Mouse (Mus musculus) bone marrow macrophage, adult 2 months (primary cell): ENCODE measurements around the gene Abcf2. TPM values are rescaled to one million over a fixed set of nuclear protein-coding genes. Genes with fewer than 3 reads are reported as not detected.

Experiments
- H3K27ac ChIP-seq: 2 replicates; pipeline ENCODE4 v1.5.1; 2012; ENCODE audit warnings: low read depth, low read length; ENCODE audit not compliant: insufficient read depth
- H3K4me1 ChIP-seq: 2 replicates; pipeline ENCODE4 v1.6.1; 2012; ENCODE audit warnings: low read length; ENCODE audit not compliant: control insufficient read depth, insufficient read depth
- H3K4me3 ChIP-seq: 2 replicates; pipeline ENCODE4 v1.5.1; 2012; ENCODE audit warnings: mild to moderate bottlenecking, low read length, moderate library complexity; ENCODE audit not compliant: insufficient read depth
- CTCF ChIP-seq: IDR thresholded peaks from 2 replicates; pipeline ENCODE4 v1.5.1; 2012; ENCODE audit warnings: low read depth, mild to moderate bottlenecking, low read length, moderate library complexity
- POLR2A ChIP-seq: IDR thresholded peaks from 2 replicates; pipeline ENCODE4 v1.6.1; 2012; ENCODE audit warnings: mild to moderate bottlenecking, low read depth, low read length, borderline replicate concordance
- polyA plus RNA-seq: library from polyadenylated mRNA; stranded (reverse); fragments of >200 nt; gene quantifications from 2 replicates; pipeline ENCODE4 v1.2.4, GENCODE M21; 2012; ENCODE audit not compliant: missing spikeins, insufficient read depth, insufficient read length

Abcf2 gene
- polyA plus RNA-seq, 1 experiment: 32.7 TPM

DNA sequence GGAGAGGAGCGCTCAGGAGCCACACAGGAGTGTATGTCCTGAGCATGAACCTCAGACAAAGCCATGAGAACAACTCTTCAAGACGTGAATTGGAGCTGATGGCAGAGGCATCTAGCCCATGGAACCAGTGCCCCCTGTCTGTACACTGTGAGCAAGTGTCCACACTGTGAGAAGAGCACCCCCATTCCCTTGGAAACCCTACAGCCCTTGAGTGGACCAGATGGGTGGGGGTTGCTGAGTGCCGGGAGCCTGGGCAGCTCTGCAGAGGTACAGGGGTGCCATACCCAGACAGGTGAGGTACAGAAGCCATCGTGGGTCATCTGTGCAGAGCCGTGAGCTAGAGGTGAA is 35.0 kb upstream of the Abcf2 start:
- no peaks in the 10 kb centered on the region for H3K4me1 ChIP-seq
- TF ChIP-seq POLR2A (no peak), CTCF (no peak)
- H3K27ac ChIP-seq: no peak overlapping the region
- H3K4me3 ChIP-seq: no peak overlapping the region

DNA sequence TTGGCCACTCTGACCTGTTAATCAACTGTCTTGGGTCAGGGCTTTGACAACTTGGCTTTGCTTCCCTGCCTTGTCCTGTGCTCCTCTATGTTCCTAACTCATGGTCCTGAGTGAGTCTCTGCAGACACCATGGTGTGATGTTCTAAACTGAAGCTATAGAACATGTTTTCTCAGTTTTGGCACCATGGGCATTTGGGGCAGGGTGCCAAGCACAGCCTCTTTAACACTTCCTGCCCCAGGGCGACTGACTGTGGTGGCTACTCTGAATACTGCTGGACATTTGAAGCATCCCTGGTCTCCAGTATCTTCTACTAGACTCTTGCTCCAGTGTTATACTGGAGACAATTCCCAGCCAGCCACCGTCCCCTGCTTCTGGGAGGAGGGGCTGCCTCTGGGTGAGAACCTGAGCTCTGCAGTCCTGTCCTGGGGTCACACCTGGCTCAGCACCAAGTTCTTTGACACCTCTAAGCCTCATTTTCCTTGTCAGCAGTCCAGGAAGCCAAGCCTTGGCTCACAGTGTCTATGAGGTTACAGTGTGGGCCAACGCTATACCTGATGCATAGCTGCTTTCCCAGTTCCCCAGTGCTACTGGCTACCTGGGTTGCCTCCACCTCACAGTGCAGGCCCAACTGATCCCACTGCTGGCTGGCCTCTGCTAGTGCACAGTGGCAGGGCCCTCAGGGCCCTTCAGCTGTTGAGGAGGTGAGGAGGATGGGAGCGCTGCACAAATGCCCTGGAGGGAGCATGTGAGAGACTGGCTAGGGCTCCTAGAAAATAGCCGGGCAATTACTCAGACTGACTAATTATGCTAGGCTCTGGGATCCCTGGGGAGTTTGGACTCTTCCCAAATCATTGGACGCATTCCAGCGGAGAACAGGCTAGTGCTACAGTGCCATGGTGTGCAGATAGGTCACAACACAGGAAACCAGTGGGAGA is 34.4 kb upstream of the Abcf2 start:
- H3K4me3 ChIP-seq: no peak overlapping the region
- no peaks in the 10 kb centered on the region for H3K4me1 ChIP-seq
- no peak overlapping the region for H3K27ac ChIP-seq
- TF ChIP-seq CTCF (no peak), POLR2A (no peak)

DNA sequence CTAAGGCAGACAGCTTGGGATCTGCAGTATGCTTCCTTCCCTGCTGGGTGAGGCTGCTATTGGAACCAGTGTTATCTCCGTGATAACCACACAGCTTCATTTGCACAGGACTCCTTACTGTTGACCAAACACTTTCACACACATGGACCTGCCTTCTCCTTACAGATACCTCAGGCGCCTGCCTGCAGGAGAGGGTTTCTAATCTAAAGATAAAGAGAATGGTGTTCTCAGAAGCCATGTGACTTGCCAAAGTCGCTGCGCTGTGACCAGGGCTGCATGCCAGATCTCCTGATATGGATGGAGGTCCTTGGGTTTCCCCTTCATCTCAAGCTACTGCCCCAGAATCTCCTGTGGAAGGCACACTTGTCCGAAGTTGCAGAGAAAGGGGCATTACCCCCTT is 32.1 kb upstream of the Abcf2 start:
- Histone ChIP-seq H3K4me3 (no peak overlapping the region), H3K4me1 (no peaks in the 10 kb centered on the region), H3K27ac (no peak overlapping the region)
- TF ChIP-seq POLR2A (no peak), CTCF (no peak)

DNA sequence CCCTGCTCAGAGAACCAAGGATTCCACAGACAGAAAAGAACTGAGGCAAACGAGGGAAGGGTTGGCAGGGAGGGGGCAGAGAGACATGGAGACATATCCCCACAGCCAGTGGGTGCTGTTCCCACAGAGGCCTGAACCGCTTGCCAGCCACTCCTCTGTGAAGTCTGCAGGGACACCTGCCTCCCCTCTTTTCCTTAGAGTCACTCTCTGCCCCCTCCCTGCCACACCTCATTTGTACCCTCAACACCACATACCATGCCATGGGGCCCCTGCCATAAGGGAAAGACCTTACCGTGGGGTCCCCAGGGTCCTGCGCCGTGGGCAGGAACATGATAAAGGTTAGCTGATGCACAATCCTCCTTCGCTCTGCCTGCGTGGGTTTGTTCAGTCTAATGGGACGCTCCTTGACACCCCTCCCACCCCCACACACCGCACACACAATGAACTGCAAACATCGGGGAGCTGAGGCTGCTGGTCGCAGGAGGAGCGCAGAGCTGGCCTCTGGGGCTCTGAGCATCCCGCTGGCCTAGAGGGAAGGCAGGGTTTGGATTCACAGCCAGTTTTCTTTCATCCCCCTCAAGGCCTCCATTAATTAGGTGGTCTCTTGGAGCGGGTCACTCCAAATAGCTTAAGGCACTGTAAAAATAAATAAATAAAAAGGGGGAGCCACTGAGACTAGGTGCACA is 28.9 kb upstream of the Abcf2 start:
- no peak for TF ChIP-seq POLR2A
- TF ChIP-seq CTCF: no peak
- Histone ChIP-seq H3K4me1 (no peaks in the 10 kb centered on the region), H3K4me3 (no peak overlapping the region), H3K27ac (no peak overlapping the region)

DNA sequence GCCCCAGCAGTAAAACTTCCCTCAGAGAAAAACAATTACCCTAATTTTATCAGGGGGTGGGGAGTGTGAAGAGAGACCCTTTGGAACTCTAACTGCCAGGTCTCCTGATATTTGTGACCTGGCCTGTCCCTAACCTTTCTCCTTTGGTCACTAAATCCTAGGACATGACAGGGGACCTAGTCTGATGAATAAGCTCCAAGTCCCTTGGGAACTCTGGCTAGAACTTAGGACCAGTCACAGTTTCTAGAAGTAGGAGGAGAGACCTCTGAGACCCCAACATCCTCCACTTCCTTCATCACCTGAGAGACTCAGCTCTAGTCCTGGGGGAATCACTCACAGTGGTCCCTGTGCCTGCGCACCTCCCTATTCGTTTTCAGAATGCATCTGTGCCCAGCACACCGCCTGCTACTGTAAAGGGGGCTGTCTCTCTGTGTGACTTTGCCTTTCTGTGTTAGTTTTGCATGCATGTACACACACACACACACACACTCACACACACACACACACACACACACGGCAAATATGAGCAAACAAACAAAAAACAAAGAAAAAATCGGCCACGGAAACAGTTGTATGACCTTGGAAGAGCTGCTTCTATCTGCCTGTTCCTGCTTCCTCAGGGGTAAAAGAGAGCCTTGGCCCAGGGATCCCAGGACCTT is 28.2 kb upstream of the Abcf2 start:
- no peak for TF ChIP-seq POLR2A
- TF ChIP-seq CTCF: no peak
- Histone ChIP-seq H3K4me1 (no peaks in the 10 kb centered on the region), H3K4me3 (peak overlapping the region; percentile 38; the same call in 1 of the 2 replicates)

DNA sequence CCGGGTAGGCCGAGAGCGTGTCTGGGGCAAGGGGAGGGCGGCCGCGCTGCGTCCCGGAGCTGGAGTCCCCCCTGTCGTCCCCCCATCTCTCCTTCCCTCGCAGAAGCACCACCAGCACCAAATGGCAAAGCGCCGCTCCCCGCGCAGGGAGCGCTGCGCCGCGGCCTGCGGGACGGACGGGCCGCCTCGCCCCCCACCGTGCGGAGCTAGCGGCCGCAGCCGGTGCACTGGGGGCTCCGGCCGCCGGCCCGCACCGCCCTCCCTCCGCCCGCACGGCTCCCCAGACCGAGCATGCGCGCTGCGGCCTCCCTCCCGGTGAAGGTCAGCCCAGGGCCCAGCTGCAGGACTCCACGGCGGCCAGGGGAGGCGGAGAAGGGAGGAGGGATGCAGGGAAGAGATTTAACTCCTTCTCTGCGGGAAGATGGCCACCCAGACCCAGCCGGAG is 27.4 kb upstream of the Abcf2 start:
- Histone ChIP-seq H3K4me1 (no peaks in the 10 kb centered on the region), H3K4me3 (peak overlapping the region; percentile 38), H3K27ac (no peak overlapping the region)
- TF ChIP-seq CTCF: no peak
- no peak for TF ChIP-seq POLR2A

More for the DNA sequence above, 28.2 kb upstream of the Abcf2 start:
- H3K27ac ChIP-seq: no peak overlapping the region

GRCm38 (mm10) chr5:24604080-24604655 is 26.9 kb upstream of the Abcf2 start:
- no peak overlapping the region; the same call in 1 of the 2 replicates for H3K4me3 ChIP-seq
- no peaks in the 10 kb centered on the region for H3K4me1 ChIP-seq
- TF ChIP-seq POLR2A (no peak), CTCF (no peak)
- no peak overlapping the region for H3K27ac ChIP-seq

DNA sequence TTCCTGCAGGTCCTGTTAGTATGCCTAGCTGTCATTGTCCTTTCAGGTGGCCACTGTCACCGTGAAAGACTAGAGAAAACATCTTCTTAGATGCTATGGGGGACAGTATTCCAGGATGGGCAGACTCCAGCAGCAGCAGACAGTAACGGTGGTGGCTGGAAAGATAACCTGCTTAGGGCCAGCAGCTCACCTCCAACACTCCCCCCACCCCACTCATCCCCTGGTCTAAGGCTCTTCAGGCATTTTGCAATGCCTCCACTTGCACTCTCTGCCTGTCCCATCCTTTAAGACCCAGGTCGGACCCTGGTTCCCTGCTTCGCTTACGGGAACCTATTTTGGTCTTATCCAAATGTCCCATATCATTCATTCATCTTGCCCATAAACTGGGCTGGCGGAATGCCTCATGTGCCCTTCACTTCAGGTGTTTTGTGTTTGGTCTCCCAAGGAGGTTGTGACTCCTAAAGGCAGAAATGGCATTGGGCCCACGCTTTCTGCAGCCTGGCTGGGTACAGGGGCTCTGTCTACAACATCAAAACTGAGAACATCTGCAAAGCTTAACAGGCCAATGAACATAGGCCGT is 26.3 kb upstream of the Abcf2 start:
- TF ChIP-seq POLR2A: no peak
- no peak for TF ChIP-seq CTCF
- H3K27ac ChIP-seq: no peak overlapping the region
- no peak overlapping the region for H3K4me3 ChIP-seq
- H3K4me1 ChIP-seq: no peaks in the 10 kb centered on the region

DNA sequence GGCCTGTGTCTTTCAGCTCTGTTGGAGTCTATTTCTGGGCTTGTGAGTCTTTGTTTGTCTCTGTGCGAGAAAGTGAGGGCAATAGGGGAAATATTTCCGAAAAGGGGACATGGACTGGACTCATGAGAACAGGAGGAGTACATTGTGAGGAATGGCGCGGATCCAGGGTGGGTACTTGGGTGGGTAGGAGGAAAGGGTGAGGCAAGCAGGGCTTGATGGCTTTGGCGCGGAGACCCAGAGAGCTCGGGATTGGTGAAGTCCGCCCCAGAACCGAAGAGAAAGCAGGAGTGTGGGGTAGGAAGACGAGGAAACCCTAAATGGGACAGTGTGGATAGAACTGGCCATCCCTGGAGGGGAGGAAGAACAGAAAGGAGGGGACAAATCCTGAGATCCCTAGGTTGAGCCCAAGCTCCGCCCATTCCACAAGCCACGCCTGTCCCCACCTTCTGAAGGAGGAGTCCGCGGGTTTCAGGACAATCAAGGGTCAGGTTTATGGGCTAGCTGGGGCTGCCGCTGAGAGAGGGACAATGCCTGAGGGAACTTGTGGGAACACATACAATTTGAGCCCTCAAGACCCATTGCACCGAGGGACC is 25.6 kb upstream of the Abcf2 start:
- TF ChIP-seq POLR2A: no peak
- TF ChIP-seq CTCF: no peak
- H3K4me3 ChIP-seq: peak overlapping the region; percentile 41
- no peaks in the 10 kb centered on the region for H3K4me1 ChIP-seq
- H3K27ac ChIP-seq: no peak overlapping the region
